Mouse (Mus musculus) limb, embryonic 11.5 days (tissue): Measurements from ENCODE around the gene Matn4. TPM values are rescaled to one million over a fixed set of nuclear protein-coding genes. Genes with fewer than 3 reads are reported as not detected.

Source experiments
- ATAC-seq: fragments of 200-750 bp; cut with Nextera tagmentation; 2 replicates; pipeline ENCODE4 v1.8.0; 2017; ENCODE audit warnings: low read depth; ENCODE audit not compliant: insufficient number of reproducible peaks, low FRiP score, low TSS enrichment
- DNase-seq: peaks from one replicate; pipeline ENCODE4 v3.0.0-alpha.2; 2015; ENCODE audit warnings: low spot score
- H3K27ac ChIP-seq: fragments of 300-500 bp; sonication (generic); replicated peaks from 2 replicates; pipeline ENCODE4 v1.5.1; 2014; ENCODE audit warnings: low read depth, mild to moderate bottlenecking, low read length
- H3K27me3 ChIP-seq: fragments of 300-500 bp; sonication (generic); 2 replicates; pipeline ENCODE4 v1.6.1; 2014; ENCODE audit warnings: mild to moderate bottlenecking, low read length, mixed read lengths; ENCODE audit not compliant: control insufficient read depth, insufficient read depth
- H3K36me3 ChIP-seq: fragments of 300-500 bp; sonication (generic); 2 replicates; pipeline ENCODE4 v1.6.1; 2014; ENCODE audit warnings: mild to moderate bottlenecking, low read length, moderate library complexity, mixed read lengths; ENCODE audit not compliant: control insufficient read depth, insufficient read depth
- H3K4me1 ChIP-seq: fragments of 300-500 bp; sonication (generic); 2 replicates; pipeline ENCODE4 v1.6.1; 2014; ENCODE audit warnings: low read length, mixed read lengths; ENCODE audit not compliant: control insufficient read depth, insufficient read depth
- H3K4me2 ChIP-seq: fragments of 300-500 bp; sonication (generic); 2 replicates; pipeline ENCODE4 v1.6.1; 2014; ENCODE audit warnings: low read depth, mild to moderate bottlenecking, moderate library complexity; ENCODE audit not compliant: severe bottlenecking
- H3K4me3 ChIP-seq: fragments of 300-500 bp; sonication (generic); 2 replicates; pipeline ENCODE4 v1.5.1; 2014; ENCODE audit warnings: low read depth, low read length
- H3K9ac ChIP-seq: fragments of 300-500 bp; sonication (generic); 2 replicates; pipeline ENCODE4 v1.6.1; 2014; ENCODE audit warnings: mild to moderate bottlenecking, low read length
- H3K9me3 ChIP-seq: fragments of 300-500 bp; sonication (generic); 2 replicates; pipeline ENCODE4 v1.6.1; 2016; ENCODE audit warnings: low read length; ENCODE audit not compliant: control insufficient read depth
- WGBS: fragments of 180-500 bp; shearing (Covaris S2); extraction: QIAGEN DNeasy Blood & Tissue Kit; methylation state at CpG from one replicate; pipeline ENCODE4 v1.1.7; 2014; 5-methylcytosine and 5-hydroxymethylcytosine counted together
- polyA plus RNA-seq: library from polyadenylated mRNA; unstranded; fragments of >200 nt; fragmentation: Nextera tagmentation; extraction: Ambion mirVana; gene quantifications from 2 replicates; pipeline ENCODE4 v1.2.1, GENCODE M21; 2014

The Matn4 gene
- polyA plus RNA-seq, 1 experiment from 2014 or later, result 3.6 TPM

GRCm38 (mm10) chr2:164381726-164382125, 23.2 kb downstream of the Matn4 start:
- DNase-seq, result no peak
- H3K4me2 ChIP-seq, result no peak overlapping the region

GRCm38 (mm10) chr2:164377478-164378426, 27.2 kb downstream of the Matn4 start:
- no peak overlapping the region for H3K4me2 ChIP-seq
- H3K4me1 ChIP-seq, result no peaks in the 10 kb centered on the region
- H3K27me3 ChIP-seq, result no peaks in the 10 kb centered on the region
- no peak overlapping the region for H3K4me3 ChIP-seq
- no peak overlapping the region for H3K9ac ChIP-seq
- H3K36me3 ChIP-seq, result no peaks in the 10 kb centered on the region
- H3K9me3 ChIP-seq, result no peaks in the 10 kb centered on the region
- no peak overlapping the region for H3K27ac ChIP-seq
- no peak for DNase-seq
- 93% methylated on average over 15 of the region's 15 CpGs for WGBS
- no peak for ATAC-seq

More at GRCm38 (mm10) chr2:164381726-164382125, 23.2 kb downstream of the Matn4 start:
- H3K27me3 ChIP-seq, result 0 out of 2 replicates have a peak, but pooled peaks cover 2% of the 10 kb centered on the region
- H3K9me3 ChIP-seq, result no peaks in the 10 kb centered on the region
- no peak overlapping the region for H3K27ac ChIP-seq
- no peak overlapping the region for H3K9ac ChIP-seq
- no peak overlapping the region for H3K4me3 ChIP-seq
- no peaks in the 10 kb centered on the region for H3K36me3 ChIP-seq
- peaks cover 8% of the 10 kb centered on the region; the same call in 1 of the 2 replicates for H3K4me1 ChIP-seq
- ATAC-seq, result no peak
- 76% methylated on average over 8 of the region's 8 CpGs for WGBS

- no peak for DNase-seq
- 44% methylated on average over 4 of the region's 4 CpGs for whole genome bisulfite sequencing
Measured at GRCm38 (mm10) chr2:164373187-164373586, 31.8 kb downstream of the Matn4 start.

GRCm38 (mm10) chr2:164372408-164373053, 32.4 kb downstream of the Matn4 start:
- Histone ChIP-seq H3K36me3 (no peaks in the 10 kb centered on the region), H3K27ac (no peak overlapping the region), H3K4me1 (no peaks in the 10 kb centered on the region), H3K27me3 (no peaks in the 10 kb centered on the region), H3K4me2 (no peak overlapping the region), H3K4me3 (no peak overlapping the region), H3K9me3 (no peaks in the 10 kb centered on the region), H3K9ac (no peak overlapping the region)
- ATAC-seq (no peak), DNase-seq (no peak)
- WGBS, result 19% methylated on average over 3 of the region's 3 CpGs

More at GRCm38 (mm10) chr2:164373187-164373586, 31.8 kb downstream of the Matn4 start:
- H3K36me3 ChIP-seq, result no peaks in the 10 kb centered on the region
- H3K9me3 ChIP-seq, result no peaks in the 10 kb centered on the region
- H3K4me2 ChIP-seq, result no peak overlapping the region
- no peak overlapping the region for H3K27ac ChIP-seq
- H3K4me3 ChIP-seq, result no peak overlapping the region
- H3K4me1 ChIP-seq, result no peaks in the 10 kb centered on the region
- ATAC-seq, result no peak
- H3K27me3 ChIP-seq, result no peaks in the 10 kb centered on the region
- H3K9ac ChIP-seq, result no peak overlapping the region

- H3K4me1 ChIP-seq, result no peaks in the 10 kb centered on the region
- ATAC-seq (no peak), DNase-seq (no peak)
- no peaks in the 10 kb centered on the region for H3K36me3 ChIP-seq
- no peak overlapping the region for H3K27ac ChIP-seq
- H3K4me2 ChIP-seq, result no peak overlapping the region
- H3K27me3 ChIP-seq, result no peaks in the 10 kb centered on the region
- no peak overlapping the region for H3K9ac ChIP-seq
- H3K9me3 ChIP-seq, result no peaks in the 10 kb centered on the region
- WGBS, result 95% methylated on average over 3 of the region's 3 CpGs
- H3K4me3 ChIP-seq, result no peak overlapping the region
Measured at GRCm38 (mm10) chr2:164371371-164371770, 33.6 kb downstream of the Matn4 start.

- Histone ChIP-seq H3K36me3 (no peaks in the 10 kb centered on the region), H3K9me3 (no peaks in the 10 kb centered on the region), H3K4me1 (no peaks in the 10 kb centered on the region), H3K4me3 (no peak overlapping the region), H3K27ac (no peak overlapping the region), H3K4me2 (no peak overlapping the region), H3K27me3 (no peaks in the 10 kb centered on the region), H3K9ac (no peak overlapping the region)
- DNase-seq, result no peak
- 84% methylated on average over 6 of the region's 6 CpGs for WGBS
- ATAC-seq, result no peak
Measured at GRCm38 (mm10) chr2:164368620-164369105, 36.3 kb downstream of the Matn4 start.

GRCm38 (mm10) chr2:164366947-164367346, 38.0 kb downstream of the Matn4 start:
- no peak for ATAC-seq
- no peaks in the 10 kb centered on the region for H3K27me3 ChIP-seq
- H3K4me3 ChIP-seq, result no peak overlapping the region
- H3K4me2 ChIP-seq, result no peak overlapping the region
- H3K9ac ChIP-seq, result no peak overlapping the region
- no peak overlapping the region for H3K27ac ChIP-seq
- no peaks in the 10 kb centered on the region for H3K9me3 ChIP-seq
- DNase-seq, result no peak
- WGBS, result 78% methylated on average over 3 of the region's 3 CpGs
- no peaks in the 10 kb centered on the region for H3K36me3 ChIP-seq
- no peaks in the 10 kb centered on the region for H3K4me1 ChIP-seq

GRCm38 (mm10) chr2:164360974-164361657, 43.8 kb downstream of the Matn4 start:
- DNase-seq (no peak), ATAC-seq (no peak)
- H3K9me3 ChIP-seq, result no peaks in the 10 kb centered on the region
- 35% methylated on average over 13 of the region's 13 CpGs for WGBS
- H3K36me3 ChIP-seq, result no peaks in the 10 kb centered on the region
- H3K4me2 ChIP-seq, result no peak overlapping the region
- no peak overlapping the region for H3K27ac ChIP-seq
- H3K27me3 ChIP-seq, result no peaks in the 10 kb centered on the region
- H3K4me1 ChIP-seq, result no peaks in the 10 kb centered on the region
- H3K4me3 ChIP-seq, result no peak overlapping the region
- no peak overlapping the region for H3K9ac ChIP-seq
